Mouse (Mus musculus) forebrain, postnatal 0 days (tissue): Measurements from ENCODE around the gene Nt5dc2. TPM values are rescaled to one million over a fixed set of nuclear protein-coding genes. Genes with fewer than 3 reads are reported as not detected.
A peak's percentile ranks its signal among the peaks of the same experiment; 100 is the strongest.

Experiments used
- ATAC-seq: fragments of 200-750 bp; cut with Nextera tagmentation; 2 replicates; pipeline ENCODE4 v1.8.0; 2017; ENCODE audit warnings: mild to moderate bottlenecking, moderate library complexity
- DNase-seq: peaks from one replicate; pipeline ENCODE4 v3.0.0-alpha.2; 2015
- H3K27ac ChIP-seq: fragments of 300-500 bp; sonication (generic); 2 replicates; pipeline ENCODE4 v1.5.1; 2014; ENCODE audit warnings: low read depth, mild to moderate bottlenecking, antibody characterized with exemption, low read length, moderate library complexity, mixed read lengths
- H3K27me3 ChIP-seq: fragments of 300-500 bp; sonication (generic); 2 replicates; pipeline ENCODE4 v1.6.1; 2014; ENCODE audit warnings: mild to moderate bottlenecking, low read length, mixed read lengths; ENCODE audit not compliant: insufficient read depth
- H3K36me3 ChIP-seq: fragments of 300-500 bp; sonication (generic); 2 replicates; pipeline ENCODE4 v1.6.1; 2014; ENCODE audit warnings: mild to moderate bottlenecking, moderate library complexity; ENCODE audit not compliant: insufficient read depth
- H3K4me1 ChIP-seq: fragments of 300-500 bp; sonication (generic); 2 replicates; pipeline ENCODE4 v1.6.1; 2014; ENCODE audit warnings: antibody characterized with exemption; ENCODE audit not compliant: insufficient read depth
- H3K4me2 ChIP-seq: fragments of 300-500 bp; sonication (generic); 2 replicates; pipeline ENCODE4 v1.6.1; 2014; ENCODE audit warnings: low read depth, mild to moderate bottlenecking, moderate library complexity
- H3K4me3 ChIP-seq: fragments of 300-500 bp; sonication (generic); 2 replicates; pipeline ENCODE4 v1.5.1; 2014; ENCODE audit warnings: low read depth, low read length, mixed read lengths
- H3K9ac ChIP-seq: fragments of 300-500 bp; sonication (generic); 2 replicates; pipeline ENCODE4 v1.6.1; 2014; ENCODE audit warnings: mild to moderate bottlenecking
- H3K9me3 ChIP-seq: fragments of 300-500 bp; sonication (generic); 2 replicates; pipeline ENCODE4 v1.6.1; 2016; ENCODE audit warnings: low read length
- CTCF ChIP-seq: sonication (generic); IDR thresholded peaks from 2 replicates; pipeline ENCODE4 v1.5.1; 2016; ENCODE audit warnings: antibody characterized with exemption, control low read depth, low read depth
- WGBS: fragments of 180-500 bp; shearing (Covaris S2); extraction: QIAGEN DNeasy Blood & Tissue Kit; methylation state at CpG from one replicate; pipeline ENCODE4 v1.1.7; 2014; 5-methylcytosine and 5-hydroxymethylcytosine counted together
- polyA plus RNA-seq: library from polyadenylated mRNA; unstranded; fragments of >200 nt; fragmentation: Nextera tagmentation; extraction: Ambion mirVana; gene quantifications from 2 replicates; pipeline ENCODE4 v1.2.1, GENCODE M21; 2015
- total RNA-seq: library from RNA; depleted of rRNA; stranded (reverse); fragments of >200 nt; gene quantifications from 2 replicates; pipeline ENCODE4 v1.2.3, GENCODE M21; 2014; rRNA removed

Nt5dc2 gene
- total RNA-seq: 65.8 and 80.3 TPM in 2 replicates
- polyA plus RNA-seq: 104 and 107 TPM in 2 replicates

DNA sequence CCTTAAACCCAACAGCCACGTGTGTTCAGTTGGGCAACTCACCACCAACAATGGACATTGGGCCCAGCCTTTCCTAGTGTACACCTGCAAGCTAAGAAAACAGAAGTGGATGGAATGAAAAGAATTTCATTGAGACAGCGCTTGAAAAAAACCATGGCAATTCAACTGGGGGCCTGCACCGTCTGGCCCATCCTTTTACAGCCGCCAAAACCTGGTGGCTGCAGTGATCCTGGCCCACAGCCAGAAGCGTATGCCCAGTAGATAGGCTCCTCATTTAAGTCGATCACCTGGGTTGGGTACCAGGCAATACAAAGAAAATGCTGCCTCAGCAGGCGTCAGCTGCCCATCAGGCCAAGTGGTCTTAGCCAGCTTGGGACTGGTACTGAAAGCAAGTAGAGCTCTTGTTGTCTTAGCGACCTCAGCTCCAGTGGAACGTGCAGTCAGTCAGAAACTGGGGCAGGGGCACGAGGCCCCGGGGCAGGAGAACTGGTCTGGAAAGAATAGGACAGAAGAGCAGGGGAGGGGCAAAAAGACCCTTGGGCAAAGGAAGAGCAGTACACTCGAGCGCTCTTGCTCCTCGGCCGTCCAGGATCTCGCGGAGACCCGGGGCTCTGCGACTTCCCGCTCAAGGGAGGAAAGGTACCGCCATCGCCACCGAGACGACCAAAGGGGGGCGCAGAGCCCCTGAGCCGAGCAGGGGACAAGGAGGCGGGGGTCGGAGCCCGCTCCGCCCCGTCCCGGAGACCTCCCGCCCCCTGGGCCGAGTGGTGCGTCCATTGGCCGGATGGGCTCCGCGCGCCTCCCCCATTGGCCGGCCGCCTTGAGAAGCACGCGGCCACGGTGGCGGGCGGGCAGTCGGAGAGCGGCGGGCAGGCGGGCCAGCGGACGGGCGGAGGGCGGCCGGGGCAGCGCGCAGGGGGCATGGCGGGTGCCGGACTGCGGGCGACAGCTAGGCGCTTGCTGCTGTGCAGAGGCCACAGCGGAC lies at the start of gene Nt5dc2:
TSS of gene Nt5dc2 (plus strand) at position 818 of the 985 bp plus-strand sequence.
- peak within 1 kb of the TSS; percentile 65 for H3K4me2 ChIP-seq
- no peaks in the 10 kb centered on the region for H3K36me3 ChIP-seq
- peak within 1 kb of the TSS; percentile 68 for H3K9ac ChIP-seq
- DNase-seq (peak; percentile 88), ATAC-seq (peak; percentile 51)
- H3K4me1 ChIP-seq: peaks cover 24% of the 10 kb centered on the region
- peak within 1 kb of the TSS; percentile 69 for H3K27ac ChIP-seq
- no peaks in the 10 kb centered on the region for H3K27me3 ChIP-seq
- H3K4me3 ChIP-seq: peak within 1 kb of the TSS; percentile 54
- no peaks in the 10 kb centered on the region for H3K9me3 ChIP-seq
- 6% methylated on average over 59 of the region's 63 CpGs for WGBS
- TF ChIP-seq CTCF: peak; percentile 46

DNA sequence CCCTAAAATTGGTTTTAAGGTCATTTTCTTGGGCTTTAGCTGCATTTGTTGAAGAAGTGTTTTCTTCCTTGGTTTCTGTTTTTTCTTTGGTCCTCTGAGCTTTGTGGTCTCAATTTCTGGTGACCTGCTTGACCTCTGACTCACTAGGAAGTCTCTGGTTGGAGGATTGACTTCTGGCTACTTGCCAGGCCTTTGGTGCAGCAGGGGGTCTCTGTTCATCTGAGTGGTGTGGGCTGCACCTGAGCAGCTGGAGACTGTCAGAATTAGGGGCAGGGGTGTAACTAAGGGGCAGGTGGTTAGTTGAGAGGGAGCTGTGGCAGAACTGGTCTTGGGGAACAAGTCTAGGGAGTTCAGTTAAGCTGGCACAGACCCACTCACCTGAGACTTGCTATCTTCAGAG lies 49.7 kb upstream of the Nt5dc2 start:
- Histone ChIP-seq H3K27ac (no peak overlapping the region), H3K9ac (no peak overlapping the region), H3K4me2 (no peak overlapping the region), H3K4me1 (no peaks in the 10 kb centered on the region), H3K9me3 (no peaks in the 10 kb centered on the region), H3K36me3 (peaks cover 30% of the 10 kb centered on the region), H3K4me3 (no peak overlapping the region), H3K27me3 (no peaks in the 10 kb centered on the region)
- ATAC-seq: no peak
- no peak for DNase-seq
- no peak for TF ChIP-seq CTCF

DNA sequence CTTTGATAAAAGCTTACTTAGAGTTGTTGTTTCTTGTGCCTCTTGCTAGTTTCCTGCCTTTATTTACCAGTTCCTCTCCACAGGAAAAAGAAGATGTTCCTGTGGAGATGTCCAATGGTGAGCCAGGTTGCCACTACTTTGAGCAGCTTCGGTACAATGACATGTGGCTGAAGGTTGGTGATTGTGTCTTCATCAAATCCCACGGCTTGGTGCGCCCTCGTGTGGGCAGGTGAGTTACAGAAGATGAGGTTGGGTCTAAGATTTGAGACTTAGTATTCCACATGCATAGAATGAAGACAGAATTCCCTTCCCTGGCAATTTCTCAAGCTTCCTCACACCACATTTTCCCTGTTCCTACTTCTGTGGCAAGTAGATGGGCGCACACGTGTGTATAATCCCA lies 43.4 kb upstream of the Nt5dc2 start:
- H3K4me2 ChIP-seq: no peak overlapping the region
- H3K27ac ChIP-seq: no peak overlapping the region

DNA sequence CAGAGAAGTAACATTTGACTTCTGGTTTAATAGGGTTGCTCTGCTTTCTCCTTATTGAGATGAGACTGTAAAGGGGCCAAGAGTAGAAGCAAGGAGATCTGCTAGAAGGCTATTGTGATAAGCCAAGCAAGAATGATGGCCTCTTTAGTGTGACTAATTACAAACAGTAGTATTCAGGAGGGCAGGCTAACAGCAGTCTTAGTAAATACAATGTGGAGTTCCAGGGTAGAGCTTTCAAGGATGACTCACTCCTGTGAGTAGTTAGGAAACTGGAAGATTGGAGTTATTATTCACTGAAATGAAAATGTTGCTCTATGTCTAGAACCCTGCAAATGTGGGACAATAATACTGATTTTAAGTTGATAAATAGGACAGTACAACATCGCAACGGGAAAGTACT lies 42.3 kb upstream of the Nt5dc2 start:
- no peak for TF ChIP-seq CTCF
- no peaks in the 10 kb centered on the region for H3K4me1 ChIP-seq
- H3K4me3 ChIP-seq: no peak overlapping the region
- no peak overlapping the region for H3K27ac ChIP-seq
- H3K9ac ChIP-seq: no peak overlapping the region
- H3K27me3 ChIP-seq: no peaks in the 10 kb centered on the region
- H3K4me2 ChIP-seq: no peak overlapping the region
- H3K9me3 ChIP-seq: no peaks in the 10 kb centered on the region
- DNase-seq (no peak), ATAC-seq (no peak)
- peaks cover 45% of the 10 kb centered on the region for H3K36me3 ChIP-seq
- WGBS: 97% methylated on average over 2 of the region's 2 CpGs

More for the DNA sequence above, 43.4 kb upstream of the Nt5dc2 start:
- Histone ChIP-seq H3K4me3 (no peak overlapping the region), H3K27me3 (no peaks in the 10 kb centered on the region), H3K9me3 (no peaks in the 10 kb centered on the region), H3K9ac (no peak overlapping the region), H3K36me3 (peaks cover 47% of the 10 kb centered on the region), H3K4me1 (no peaks in the 10 kb centered on the region)
- DNase-seq: no peak
- no peak for TF ChIP-seq CTCF
- ATAC-seq: no peak
- 87% methylated on average over 6 of the region's 6 CpGs for WGBS

DNA sequence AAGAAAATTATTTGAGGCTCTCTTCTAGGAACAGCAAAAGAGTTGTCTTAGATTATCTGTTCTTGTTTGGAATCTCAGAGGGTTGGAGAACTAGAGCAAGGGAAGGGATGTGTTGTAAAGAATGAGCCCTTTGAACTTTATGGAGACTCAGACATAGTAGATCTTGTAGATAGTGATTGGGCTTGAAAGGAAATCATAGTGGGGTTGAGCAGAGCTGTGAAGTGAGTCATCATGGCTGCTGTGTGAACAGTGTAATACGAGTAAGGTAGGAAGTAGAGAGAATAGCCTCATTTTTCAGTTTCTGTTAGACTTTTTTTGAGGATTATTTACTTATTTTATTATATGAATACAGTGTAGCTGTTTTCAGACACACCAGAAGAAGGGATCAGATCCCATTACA lies 40.9 kb upstream of the Nt5dc2 start:
- Histone ChIP-seq H3K36me3 (peaks cover 45% of the 10 kb centered on the region), H3K9me3 (no peaks in the 10 kb centered on the region), H3K4me3 (no peak overlapping the region), H3K4me1 (no peaks in the 10 kb centered on the region), H3K9ac (no peak overlapping the region), H3K27me3 (no peaks in the 10 kb centered on the region), H3K4me2 (no peak overlapping the region), H3K27ac (no peak overlapping the region)
- WGBS: 85% methylated on average over 1 of the region's 1 CpGs
- ATAC-seq (no peak), DNase-seq (no peak)
- no peak for TF ChIP-seq CTCF

DNA sequence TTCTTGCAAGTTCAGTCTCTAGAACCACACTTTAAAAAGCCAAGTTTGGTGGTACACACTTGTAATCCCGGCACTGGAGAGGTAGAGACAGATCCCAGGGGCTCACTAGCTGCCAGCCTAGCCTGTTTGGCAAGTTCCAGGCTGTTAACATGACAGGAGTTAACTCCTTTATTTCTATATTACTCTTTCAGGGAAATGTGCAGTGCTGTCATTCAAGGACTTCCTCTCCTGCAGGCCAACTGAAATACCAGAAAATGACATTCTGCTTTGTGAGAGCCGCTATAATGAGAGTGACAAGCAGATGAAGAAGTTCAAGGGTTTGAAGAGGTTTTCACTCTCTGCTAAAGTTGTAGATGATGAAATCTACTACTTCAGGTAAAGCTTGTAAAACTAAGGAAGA lies 25.7 kb upstream of the Nt5dc2 start:
- Histone ChIP-seq H3K4me2 (no peak overlapping the region), H3K9ac (no peak overlapping the region), H3K4me1 (no peaks in the 10 kb centered on the region), H3K27ac (no peak overlapping the region), H3K9me3 (no peaks in the 10 kb centered on the region), H3K27me3 (no peaks in the 10 kb centered on the region), H3K36me3 (peaks cover 46% of the 10 kb centered on the region), H3K4me3 (no peak overlapping the region)
- no peak for ATAC-seq
- no peak for TF ChIP-seq CTCF
- WGBS: 90% methylated on average over 2 of the region's 2 CpGs
- no peak for DNase-seq

DNA sequence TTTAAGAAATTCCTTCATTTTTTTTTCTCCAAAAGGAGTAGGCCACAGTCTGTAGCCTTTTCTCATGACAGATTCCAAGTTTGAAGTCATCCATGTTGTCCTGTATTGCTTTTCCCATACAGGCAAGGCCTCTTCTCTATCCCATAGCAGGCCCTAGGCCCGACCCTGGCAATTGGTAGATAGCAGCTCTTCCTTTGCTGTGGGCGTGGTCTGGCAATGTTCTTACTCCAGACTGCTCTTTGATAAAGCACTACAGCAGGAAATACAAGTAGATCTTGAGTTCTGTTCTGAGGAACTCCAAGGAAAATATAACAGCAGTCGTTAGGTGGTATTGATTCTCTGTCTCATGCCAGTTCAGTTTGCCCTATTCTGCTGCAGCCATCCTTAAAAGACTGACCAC lies 20.2 kb upstream of the Nt5dc2 start:
- DNase-seq (no peak), ATAC-seq (no peak)
- Histone ChIP-seq H3K27me3 (no peaks in the 10 kb centered on the region), H3K4me3 (no peak overlapping the region), H3K9me3 (no peaks in the 10 kb centered on the region), H3K36me3 (peaks cover 47% of the 10 kb centered on the region), H3K9ac (no peak overlapping the region), H3K4me1 (no peaks in the 10 kb centered on the region), H3K4me2 (no peak overlapping the region), H3K27ac (no peak overlapping the region)
- 93% methylated on average over 3 of the region's 3 CpGs for WGBS
- TF ChIP-seq CTCF: no peak
